Mouse (Mus musculus) testis, adult 2 months (tissue): Measurements from ENCODE around the gene Gse1. TPM values are rescaled to one million over a fixed set of nuclear protein-coding genes. Genes with fewer than 3 reads are reported as not detected.

Source experiments
- H3K27ac ChIP-seq: fragments of 200-500 bp; 2 replicates; pipeline ENCODE4 v1.5.1; 2012; ENCODE audit warnings: low read depth, low read length; ENCODE audit not compliant: control insufficient read depth, insufficient read depth
- H3K27me3 ChIP-seq: fragments of 200-500 bp; 2 replicates; pipeline ENCODE4 v1.6.1; 2012; ENCODE audit warnings: mild to moderate bottlenecking, low read length, moderate library complexity; ENCODE audit not compliant: control insufficient read depth, insufficient read depth
- H3K36me3 ChIP-seq: fragments of 200-500 bp; 2 replicates; pipeline ENCODE4 v1.6.1; 2012; ENCODE audit warnings: mild to moderate bottlenecking, low read length; ENCODE audit not compliant: control insufficient read depth, insufficient read depth
- H3K4me1 ChIP-seq: fragments of 200-500 bp; 2 replicates; pipeline ENCODE4 v1.6.1; 2012; ENCODE audit warnings: low read length; ENCODE audit not compliant: control insufficient read depth, insufficient read depth
- H3K4me3 ChIP-seq: fragments of 200-500 bp; 2 replicates; pipeline ENCODE4 v1.5.1; 2012; ENCODE audit warnings: low read depth, mild to moderate bottlenecking, low read length, moderate library complexity, mixed read lengths; ENCODE audit not compliant: control insufficient read depth
- CTCF ChIP-seq: fragments of 200-500 bp; IDR thresholded peaks from 2 replicates; pipeline ENCODE4 v1.5.1; 2012; ENCODE audit warnings: low read depth, mild to moderate bottlenecking, inconsistent platforms, low read length, moderate library complexity; ENCODE audit not compliant: control insufficient read depth, insufficient read depth, insufficient replicate concordance
- POLR2A ChIP-seq: fragments of 200-500 bp; IDR thresholded peaks from 2 replicates; pipeline ENCODE4 v1.6.1; 2012; ENCODE audit warnings: low read depth, mild to moderate bottlenecking, inconsistent platforms, low read length, moderate library complexity; ENCODE audit not compliant: control insufficient read depth
- polyA plus RNA-seq: library from polyadenylated mRNA; depleted of rRNA; stranded (reverse); fragments of >200 nt; gene quantifications from 2 replicates; pipeline ENCODE4 v1.2.3, GENCODE M21; 2012

The Gse1 gene
- polyA plus RNA-seq, 1 experiment = 4.0 TPM

DNA sequence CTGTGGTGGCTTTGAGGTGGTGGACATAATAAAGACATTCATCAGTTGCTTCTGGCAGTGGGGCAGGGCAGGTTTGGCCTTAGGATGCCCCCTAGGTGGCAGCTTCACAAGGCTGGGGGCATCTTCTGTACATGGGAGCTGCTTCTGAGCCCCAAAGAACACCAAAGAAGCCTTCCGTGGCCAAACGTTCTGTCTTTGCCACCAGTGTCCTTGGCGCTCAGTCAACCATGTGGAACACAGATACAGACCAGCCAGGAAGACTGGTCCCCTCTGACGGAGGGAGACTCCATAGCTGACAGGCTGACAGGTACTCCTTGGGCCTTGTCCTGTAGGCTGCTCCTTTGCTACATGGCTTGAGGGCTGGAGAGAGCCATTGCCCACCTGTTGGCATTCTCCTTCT is 45.2 kb downstream of the Gse1 start:
- TF ChIP-seq POLR2A (no peak), CTCF (no peak)
- H3K4me1 ChIP-seq = peaks cover 27% of the 10 kb centered on the region
- no peak overlapping the region for H3K4me3 ChIP-seq
- no peaks in the 10 kb centered on the region for H3K36me3 ChIP-seq
- H3K27me3 ChIP-seq = no peaks in the 10 kb centered on the region
- H3K27ac ChIP-seq = no peak overlapping the region

DNA sequence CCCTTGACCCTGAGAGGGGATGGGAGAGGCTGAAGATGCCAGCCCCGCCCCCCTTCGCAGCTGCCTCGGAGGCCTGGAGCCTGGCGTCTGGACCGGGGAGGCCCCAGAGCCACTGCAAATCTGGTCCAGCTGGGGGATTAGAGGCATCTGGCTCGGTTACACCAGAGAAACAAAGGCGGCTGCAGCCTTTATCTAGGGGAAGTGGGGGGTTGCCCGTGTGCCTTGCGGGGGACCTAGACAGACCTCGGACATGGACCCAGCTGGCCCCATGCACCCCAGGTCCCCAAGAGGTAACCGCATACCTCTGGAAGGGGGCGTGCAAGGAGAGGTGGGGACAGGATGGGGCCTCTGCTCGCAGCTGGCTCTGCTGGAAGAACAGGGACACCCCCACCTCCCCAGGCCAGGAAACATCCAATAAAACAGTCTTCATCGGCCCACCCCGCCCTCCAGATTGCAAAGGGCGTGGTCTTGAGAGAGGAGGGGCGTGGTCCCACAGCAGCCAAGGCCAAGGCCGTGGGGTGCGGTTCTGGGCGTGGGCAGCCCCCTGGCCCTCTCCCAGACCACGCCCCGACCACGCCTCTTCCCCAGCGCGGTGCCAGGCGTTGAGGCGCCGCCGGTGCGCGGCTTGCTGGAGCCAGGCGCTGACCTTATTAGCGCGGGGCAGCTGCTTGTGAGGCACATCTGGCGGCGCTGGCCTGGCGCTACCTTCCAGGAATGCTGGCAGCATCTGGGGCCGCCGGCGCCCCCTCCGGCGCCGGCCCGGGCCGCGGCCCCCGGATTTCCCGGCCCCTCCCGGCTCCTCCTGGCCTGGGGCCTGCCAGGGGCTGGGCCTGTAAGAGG is 48.0 kb downstream of the Gse1 start:
- TF ChIP-seq CTCF (no peak), POLR2A (no peak)
- Histone ChIP-seq H3K4me3 (peak overlapping the region; percentile 65), H3K27ac (no peak overlapping the region), H3K27me3 (no peaks in the 10 kb centered on the region), H3K36me3 (no peaks in the 10 kb centered on the region), H3K4me1 (peaks cover 20% of the 10 kb centered on the region)

GRCm38 (mm10) chr8:120276891-120277426 is 48.7 kb downstream of the Gse1 start:
- Histone ChIP-seq H3K36me3 (no peaks in the 10 kb centered on the region), H3K4me3 (peak overlapping the region; percentile 65), H3K27ac (no peak overlapping the region; the same call in 1 of the 2 replicates), H3K27me3 (no peaks in the 10 kb centered on the region), H3K4me1 (peaks cover 20% of the 10 kb centered on the region)
- TF ChIP-seq CTCF (no peak), POLR2A (no peak)

DNA sequence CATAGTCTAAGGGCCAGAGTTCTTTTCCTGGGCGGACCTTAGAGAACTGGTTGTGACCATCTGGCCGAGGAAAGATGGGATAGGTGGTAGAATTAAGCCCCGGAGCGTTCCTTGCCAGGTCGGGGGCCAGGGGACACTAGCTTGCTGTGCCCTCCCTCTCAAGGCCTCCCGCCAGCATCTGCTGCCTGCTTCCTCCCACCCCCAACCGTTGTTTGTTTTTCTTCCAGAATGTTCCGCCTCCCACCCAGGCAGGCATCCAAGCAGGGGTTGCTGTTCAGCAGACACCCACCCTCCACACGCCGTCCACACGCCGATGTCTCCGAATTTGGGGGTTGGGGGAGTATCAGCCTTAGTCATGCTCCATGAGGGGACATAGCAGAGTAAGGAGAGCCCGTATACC is 49.8 kb downstream of the Gse1 start:
- no peaks in the 10 kb centered on the region for H3K36me3 ChIP-seq
- no peak overlapping the region for H3K27ac ChIP-seq
- no peaks in the 10 kb centered on the region for H3K27me3 ChIP-seq
- H3K4me3 ChIP-seq = no peak overlapping the region
- no peak for TF ChIP-seq POLR2A
- H3K4me1 ChIP-seq = peaks cover 20% of the 10 kb centered on the region

GRCm38 (mm10) chr8:120279418-120279817 is 51.2 kb downstream of the Gse1 start:
- Histone ChIP-seq H3K4me3 (no peak overlapping the region), H3K4me1 (peaks cover 20% of the 10 kb centered on the region), H3K27ac (no peak overlapping the region), H3K27me3 (no peaks in the 10 kb centered on the region), H3K36me3 (no peaks in the 10 kb centered on the region)
- no peak for TF ChIP-seq CTCF

DNA sequence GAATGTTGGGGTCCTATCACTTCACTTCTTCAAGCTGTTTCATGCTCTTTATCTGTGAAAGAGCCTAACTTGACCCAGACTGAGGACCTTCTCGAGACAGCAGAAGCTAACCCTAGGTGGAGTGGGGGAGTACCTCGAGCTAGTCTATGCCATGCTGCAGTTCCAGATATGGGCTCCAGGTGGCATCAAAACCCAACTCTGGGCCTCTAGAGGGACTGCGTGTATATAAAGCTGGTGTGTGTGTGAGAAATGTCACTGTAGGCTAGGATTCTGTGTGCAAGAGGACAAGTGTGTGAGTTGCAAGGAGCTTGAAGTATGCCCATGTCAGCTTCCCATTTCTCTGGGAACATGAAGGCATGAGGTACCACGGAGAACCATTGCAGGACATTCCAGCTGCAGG is 53.2 kb downstream of the Gse1 start:
- Histone ChIP-seq H3K27ac (no peak overlapping the region), H3K4me1 (peaks cover 11% of the 10 kb centered on the region), H3K4me3 (no peak overlapping the region), H3K36me3 (no peaks in the 10 kb centered on the region), H3K27me3 (no peaks in the 10 kb centered on the region)
- TF ChIP-seq CTCF (peak; percentile 58; the same call in 1 of the 2 replicates), POLR2A (no peak)

- Histone ChIP-seq H3K27me3 (no peaks in the 10 kb centered on the region), H3K36me3 (no peaks in the 10 kb centered on the region), H3K27ac (no peak overlapping the region), H3K4me1 (peaks cover 2% of the 10 kb centered on the region; the same call in 1 of the 2 replicates), H3K4me3 (no peak overlapping the region)
- TF ChIP-seq CTCF = no peak
- TF ChIP-seq POLR2A = no peak
Measured at GRCm38 (mm10) chr8:120282465-120282864, 54.2 kb downstream of the Gse1 start.

GRCm38 (mm10) chr8:120284265-120284664 is 56.0 kb downstream of the Gse1 start:
- Histone ChIP-seq H3K27me3 (no peaks in the 10 kb centered on the region), H3K4me1 (no peaks in the 10 kb centered on the region; the same call in none of the 2 replicates), H3K36me3 (no peaks in the 10 kb centered on the region), H3K27ac (no peak overlapping the region), H3K4me3 (no peak overlapping the region)
- no peak for TF ChIP-seq POLR2A
- no peak for TF ChIP-seq CTCF
